16 mouse cellular contexts compared by ENCODE assay signal in the genomic region with DNA sequence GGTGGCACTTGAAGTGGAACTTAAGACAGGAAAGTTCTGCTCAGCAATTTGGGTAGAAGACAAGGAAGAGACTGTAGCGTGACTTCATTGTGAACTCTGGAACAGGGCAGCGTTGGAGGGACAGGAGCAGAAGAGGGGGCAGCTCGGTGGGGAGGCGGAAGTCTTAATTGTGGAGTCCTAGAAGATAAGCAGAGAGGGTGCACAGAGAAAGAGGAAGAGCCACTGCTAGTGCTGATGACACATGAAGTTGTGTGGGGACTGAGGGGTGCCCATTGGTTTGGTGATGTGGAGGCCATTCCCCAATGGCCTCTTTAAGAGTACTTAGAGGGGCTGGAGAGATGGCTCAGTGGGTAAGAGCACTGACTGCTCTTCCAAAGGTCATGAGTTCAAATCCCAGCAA.
"Had no signal": no experiment of that assay in that cellular context is flagged by ENCODE, and none has a peak within 500 bp of the region (broad histone marks: within the 10 kb centered on the region; RNA-seq: fewer than 3 reads in every experiment).

No protein-coding gene starts in this region.

- H3K9ac ChIP-seq: neural tube, embryonic 13.5 days; neural tube, embryonic 15.5 days; stomach, embryonic 15.5 days had no signal

- H3K4me3 ChIP-seq: neural tube, embryonic 13.5 days; neural tube, embryonic 15.5 days; stomach, embryonic 15.5 days had no signal

- H3K9me3 ChIP-seq: neural tube, embryonic 13.5 days; neural tube, embryonic 15.5 days; stomach, embryonic 15.5 days had no signal

- H3K27ac ChIP-seq: neural tube, embryonic 13.5 days; neural tube, embryonic 15.5 days; stomach, embryonic 15.5 days; stomach, postnatal 0 days had no signal

- H3K4me2 ChIP-seq: neural tube, embryonic 13.5 days; neural tube, embryonic 15.5 days; stomach, embryonic 15.5 days had no signal

- DNase-seq: retina, postnatal 1 day; right cerebral cortex, adult 18-20 months; right cerebral cortex, postnatal 14 days; right cerebral cortex, postnatal 25 days; right cerebral cortex, postnatal 4 days; spleen, adult 18-20 months; thymus, adult 18-20 months; thymus, adult 2 months; thymus, postnatal 14 days; thymus, postnatal 25 days; thymus, postnatal 36 days; thymus, postnatal 4 days had no signal

- H3K27me3 ChIP-seq: neural tube, embryonic 13.5 days; neural tube, embryonic 15.5 days; stomach, embryonic 15.5 days had no signal
